Mouse (Mus musculus) lung, postnatal 0 days (tissue): ENCODE data around the gene Arhgap10. TPM values are rescaled to one million over a fixed set of nuclear protein-coding genes. Genes with fewer than 3 reads are reported as not detected.

Experiments
- ATAC-seq: fragments of 200-750 bp; cut with Nextera tagmentation; 2 replicates; pipeline ENCODE4 v1.8.0; 2017; ENCODE audit warnings: moderate library complexity
- DNase-seq: peaks from one replicate; pipeline ENCODE4 v3.0.0-alpha.2; 2016; ENCODE audit warnings: low spot score
- H3K27ac ChIP-seq: fragments of 300-500 bp; sonication (generic); 2 replicates; pipeline ENCODE4 v1.5.1; 2014; ENCODE audit warnings: antibody characterized with exemption, mild to moderate bottlenecking, low read length, mixed read lengths
- H3K27me3 ChIP-seq: fragments of 300-500 bp; sonication (generic); replicated peaks from 2 replicates; pipeline ENCODE4 v1.6.1; 2014; ENCODE audit warnings: low read length, mixed read lengths; ENCODE audit not compliant: insufficient read depth
- H3K36me3 ChIP-seq: fragments of 300-500 bp; sonication (generic); 2 replicates; pipeline ENCODE4 v1.6.1; 2014; ENCODE audit warnings: low read length, mixed read lengths; ENCODE audit not compliant: insufficient read depth
- H3K4me1 ChIP-seq: fragments of 300-500 bp; sonication (generic); 2 replicates; pipeline ENCODE4 v1.6.1; 2014; ENCODE audit warnings: antibody characterized with exemption, low read depth, low read length, mixed read lengths; ENCODE audit not compliant: insufficient read depth
- H3K4me2 ChIP-seq: fragments of 300-500 bp; sonication (generic); replicated peaks from 2 replicates; pipeline ENCODE4 v1.6.1; 2014; ENCODE audit warnings: low read depth, mild to moderate bottlenecking, low read length, moderate library complexity, mixed read lengths
- H3K4me3 ChIP-seq: fragments of 300-500 bp; sonication (generic); 2 replicates; pipeline ENCODE4 v1.5.1; 2014; ENCODE audit warnings: low read depth, low read length
- H3K9ac ChIP-seq: fragments of 300-500 bp; sonication (generic); replicated peaks from 2 replicates; pipeline ENCODE4 v1.6.1; 2014; ENCODE audit warnings: low read depth, mild to moderate bottlenecking
- H3K9me3 ChIP-seq: fragments of 300-500 bp; sonication (generic); 2 replicates; pipeline ENCODE4 v1.6.1; 2016; ENCODE audit warnings: low read length, mixed read lengths
- CTCF ChIP-seq: IDR thresholded peaks from 2 replicates; pipeline ENCODE4 v1.5.1; 2016; ENCODE audit warnings: antibody characterized with exemption, mild to moderate bottlenecking
- EP300 ChIP-seq: IDR thresholded peaks from 2 replicates; pipeline ENCODE4 v1.6.1; 2016; ENCODE audit warnings: antibody characterized with exemption, mild to moderate bottlenecking, control low read depth
- WGBS: fragments of 180-500 bp; shearing (Covaris S2); extraction: QIAGEN DNeasy Blood & Tissue Kit; methylation state at CpG from one replicate; pipeline ENCODE4 v1.1.7; 2014; 5-methylcytosine and 5-hydroxymethylcytosine counted together
- polyA plus RNA-seq: library from polyadenylated mRNA; unstranded; fragments of >200 nt; fragmentation: Nextera tagmentation; extraction: Ambion mirVana; gene quantifications from 2 replicates; pipeline ENCODE4 v1.2.1, GENCODE M21; 2015

Gene Arhgap10
- polyA plus RNA-seq, 1 experiment from 2014 or later, result 15.9 TPM

- no peak for TF ChIP-seq EP300
- no peak overlapping the region for H3K9ac ChIP-seq
- H3K4me3 ChIP-seq, result no peak overlapping the region
- 81% methylated on average over 7 of the region's 7 CpGs for WGBS
- DNase-seq, result no peak
- no peak for ATAC-seq
- H3K36me3 ChIP-seq, result no peaks in the 10 kb centered on the region
- no peaks in the 10 kb centered on the region for H3K27me3 ChIP-seq
- no peak overlapping the region for H3K27ac ChIP-seq
- no peaks in the 10 kb centered on the region for H3K9me3 ChIP-seq
- H3K4me1 ChIP-seq, result peaks cover 13% of the 10 kb centered on the region; the same call in 1 of the 2 replicates
- no peak overlapping the region for H3K4me2 ChIP-seq
These were observed 33.5 kb downstream of the Arhgap10 start for GRCm38 (mm10) chr8:77484266-77484665.

- Histone ChIP-seq H3K4me3 (no peak overlapping the region), H3K4me1 (peaks cover 15% of the 10 kb centered on the region; the same call in 1 of the 2 replicates), H3K27me3 (no peaks in the 10 kb centered on the region), H3K9ac (no peak overlapping the region), H3K4me2 (no peak overlapping the region), H3K9me3 (no peaks in the 10 kb centered on the region), H3K27ac (no peak overlapping the region), H3K36me3 (no peaks in the 10 kb centered on the region)
- peak; percentile 49 for DNase-seq
- TF ChIP-seq CTCF (no peak), EP300 (no peak)
- WGBS, result 76% methylated on average over 4 of the region's 4 CpGs
- no peak for ATAC-seq
These were observed 34.1 kb downstream of the Arhgap10 start for GRCm38 (mm10) chr8:77483676-77484075.

DNA sequence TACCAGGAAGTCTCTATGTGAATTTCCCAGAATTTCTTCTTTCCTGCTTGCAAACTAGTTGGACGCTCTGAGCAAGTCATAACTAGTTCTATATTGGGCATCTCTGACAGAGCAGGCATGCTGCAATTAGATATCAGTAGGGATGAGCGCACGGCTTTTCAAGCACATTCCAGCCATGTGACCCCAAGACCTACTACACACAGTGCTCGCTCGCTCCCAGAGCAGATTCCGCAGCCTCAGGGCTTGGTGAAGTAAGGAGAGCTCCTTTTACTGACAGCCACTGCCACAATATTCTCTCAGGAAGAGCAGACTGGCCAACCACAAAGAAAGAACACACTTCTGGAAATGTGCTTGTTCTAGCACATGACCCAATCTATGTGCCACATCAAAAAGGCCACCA, 36.0 kb downstream of the Arhgap10 start:
- DNase-seq (no peak), ATAC-seq (peak; percentile 18; the same call in 1 of the 2 replicates)
- no peak overlapping the region for H3K27ac ChIP-seq
- TF ChIP-seq EP300, result no peak; the same call in 1 of the 2 replicates
- TF ChIP-seq CTCF, result no peak
- H3K36me3 ChIP-seq, result no peaks in the 10 kb centered on the region
- no peak overlapping the region for H3K9ac ChIP-seq
- peaks cover 20% of the 10 kb centered on the region for H3K4me1 ChIP-seq
- no peak overlapping the region for H3K4me2 ChIP-seq
- no peaks in the 10 kb centered on the region for H3K9me3 ChIP-seq
- H3K27me3 ChIP-seq, result no peaks in the 10 kb centered on the region
- no peak overlapping the region for H3K4me3 ChIP-seq
- 52% methylated on average over 6 of the region's 6 CpGs for WGBS

- no peak overlapping the region for H3K9ac ChIP-seq
- H3K4me3 ChIP-seq, result no peak overlapping the region
- ATAC-seq (no peak), DNase-seq (no peak)
- no peaks in the 10 kb centered on the region for H3K27me3 ChIP-seq
- no peaks in the 10 kb centered on the region for H3K9me3 ChIP-seq
- H3K4me1 ChIP-seq, result peaks cover 14% of the 10 kb centered on the region
- WGBS, result 74% methylated on average over 9 of the region's 9 CpGs
- H3K27ac ChIP-seq, result no peak overlapping the region
- TF ChIP-seq EP300, result no peak
- no peak for TF ChIP-seq CTCF
- no peak overlapping the region for H3K4me2 ChIP-seq
- H3K36me3 ChIP-seq, result no peaks in the 10 kb centered on the region
These were observed 37.8 kb downstream of the Arhgap10 start for GRCm38 (mm10) chr8:77479995-77480394.

GRCm38 (mm10) chr8:77478913-77479273, 38.9 kb downstream of the Arhgap10 start:
- Histone ChIP-seq H3K27ac (peak overlapping the region; percentile 66), H3K9me3 (no peaks in the 10 kb centered on the region), H3K4me3 (no peak overlapping the region), H3K27me3 (no peaks in the 10 kb centered on the region), H3K36me3 (no peaks in the 10 kb centered on the region), H3K9ac (no peak overlapping the region), H3K4me2 (no peak overlapping the region), H3K4me1 (peaks cover 14% of the 10 kb centered on the region)
- 50% methylated on average over 1 of the region's 2 CpGs for WGBS
- DNase-seq (peak; percentile 84), ATAC-seq (peak; percentile 86)
- no peak for TF ChIP-seq EP300
- no peak for TF ChIP-seq CTCF

- 58% methylated on average over 12 of the region's 12 CpGs for WGBS
- H3K4me3 ChIP-seq, result no peak overlapping the region
- H3K27me3 ChIP-seq, result no peaks in the 10 kb centered on the region
- ATAC-seq (peak; percentile 23), DNase-seq (no peak)
- TF ChIP-seq EP300 (no peak), CTCF (no peak)
- no peaks in the 10 kb centered on the region for H3K36me3 ChIP-seq
- H3K4me1 ChIP-seq, result peaks cover 17% of the 10 kb centered on the region
- no peak overlapping the region for H3K4me2 ChIP-seq
- H3K9ac ChIP-seq, result no peak overlapping the region
- no peaks in the 10 kb centered on the region for H3K9me3 ChIP-seq
- H3K27ac ChIP-seq, result peak overlapping the region; percentile 66
These were observed 39.4 kb downstream of the Arhgap10 start for GRCm38 (mm10) chr8:77478155-77478912.
